Mouse (Mus musculus): ENCODE data around the gene Slc25a10. TPM values are rescaled to one million over a fixed set of nuclear protein-coding genes. Genes with fewer than 3 reads are reported as not detected.

The Slc25a10 gene
- polyA plus RNA-seq, 1 experiment from 2014 or later = 29.3 TPM

- H3K27me3 ChIP-seq = no peaks in the 10 kb centered on the region
- peaks cover 35% of the 10 kb centered on the region for H3K36me3 ChIP-seq
- no peaks in the 10 kb centered on the region for H3K9me3 ChIP-seq
- ATAC-seq (ENCODE audit: low read depth) = peak; percentile 91
- H3K9ac ChIP-seq = peak within 1 kb of the TSS; percentile 98
- H3K4me1 ChIP-seq (replicated peaks) = peaks cover 25% of the 10 kb centered on the region
- peak within 1 kb of the TSS; percentile 97 for H3K4me2 ChIP-seq
- peak within 1 kb of the TSS; percentile 90 for H3K4me3 ChIP-seq
- peak within 1 kb of the TSS; percentile 84 for H3K27ac ChIP-seq (replicated peaks)
- 5% methylated on average over 62 of the region's 62 CpGs for whole genome bisulfite sequencing
Observed at GRCm38 (mm10) chr11:120457772-120458751, 33.6 kb upstream of the Slc25a10 start, which contains the start of the genes Oxld1 and Ccdc137. Gene Oxld1 (minus strand): TSS chr11:120458068. Gene Ccdc137 (plus strand): TSS chr11:120458115.

DNA sequence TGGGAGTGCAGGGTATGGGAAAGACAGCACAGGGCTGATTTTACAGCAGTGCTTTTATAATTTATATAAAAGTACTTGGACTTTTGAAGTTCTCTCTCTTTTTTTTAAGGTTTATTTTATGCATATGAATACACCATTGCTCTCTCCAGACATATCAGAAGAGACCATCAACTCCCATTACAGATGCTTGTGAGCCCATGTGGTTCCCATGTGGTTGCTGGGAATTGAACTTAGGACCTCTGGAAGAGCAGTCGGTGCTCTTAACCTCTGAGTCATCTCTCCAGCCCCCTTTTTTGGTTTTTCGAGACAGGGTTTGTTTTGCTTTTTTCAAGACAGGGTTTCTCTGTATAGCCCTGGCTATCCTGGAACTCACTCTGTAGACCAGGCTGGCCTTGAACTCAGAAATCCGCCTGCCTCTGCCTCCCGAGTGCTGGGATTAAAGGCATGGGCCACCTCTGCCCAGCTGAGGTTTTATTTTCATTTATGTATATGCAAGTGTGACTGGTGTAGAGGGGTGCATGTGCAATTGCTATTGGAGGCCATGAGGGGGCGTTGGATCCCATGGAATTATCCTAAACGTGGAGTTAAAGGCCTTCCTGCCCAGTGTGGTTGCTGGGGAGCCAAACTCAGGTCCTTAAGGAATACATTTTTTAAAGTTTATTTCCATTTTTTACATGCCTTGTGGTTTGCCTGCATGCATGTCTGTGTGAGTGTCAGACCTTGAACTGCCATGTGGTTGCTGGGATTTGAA is 32.6 kb upstream of the Slc25a10 start:
- Histone ChIP-seq H3K4me2 (peak overlapping the region; percentile 97), H3K4me3 (peak overlapping the region; percentile 90), H3K9ac (peak overlapping the region; percentile 98), H3K9me3 (no peaks in the 10 kb centered on the region), H3K27me3 (no peaks in the 10 kb centered on the region), H3K27ac (replicated peaks) (no peak overlapping the region), H3K4me1 (replicated peaks) (peaks cover 25% of the 10 kb centered on the region), H3K36me3 (peaks cover 44% of the 10 kb centered on the region)
- no peak for ATAC-seq (ENCODE audit: low read depth)
- WGBS = 76% methylated on average over 6 of the region's 6 CpGs

DNA sequence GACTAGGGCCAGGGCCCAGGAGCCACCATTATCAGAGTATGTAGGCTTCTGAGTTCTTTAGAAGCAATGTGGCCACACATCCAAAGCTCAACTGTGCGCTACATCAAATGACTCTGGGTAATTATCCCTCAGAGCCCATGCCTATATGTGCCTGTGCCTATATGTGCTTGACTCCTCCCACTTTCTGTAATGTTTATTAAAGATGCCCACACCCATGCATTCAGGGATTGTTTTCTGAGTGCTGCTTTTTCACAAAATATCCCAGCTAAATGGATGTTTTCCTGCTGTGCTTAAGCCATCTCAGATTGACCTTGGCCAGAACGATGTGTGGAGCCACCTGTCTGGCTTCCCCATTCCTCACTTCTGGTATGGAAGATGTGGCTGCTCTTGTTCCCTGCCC is 28.1 kb upstream of the Slc25a10 start:
- peaks cover 60% of the 10 kb centered on the region for H3K36me3 ChIP-seq
- no peaks in the 10 kb centered on the region for H3K9me3 ChIP-seq
- H3K9ac ChIP-seq = no peak overlapping the region
- WGBS = 89% methylated on average over 2 of the region's 2 CpGs
- no peak overlapping the region for H3K4me3 ChIP-seq
- peaks cover 35% of the 10 kb centered on the region for H3K4me1 ChIP-seq (replicated peaks)
- H3K27me3 ChIP-seq = no peaks in the 10 kb centered on the region
- ATAC-seq (ENCODE audit: low read depth) = no peak
- no peak overlapping the region for H3K4me2 ChIP-seq
- H3K27ac ChIP-seq (replicated peaks) = no peak overlapping the region

DNA sequence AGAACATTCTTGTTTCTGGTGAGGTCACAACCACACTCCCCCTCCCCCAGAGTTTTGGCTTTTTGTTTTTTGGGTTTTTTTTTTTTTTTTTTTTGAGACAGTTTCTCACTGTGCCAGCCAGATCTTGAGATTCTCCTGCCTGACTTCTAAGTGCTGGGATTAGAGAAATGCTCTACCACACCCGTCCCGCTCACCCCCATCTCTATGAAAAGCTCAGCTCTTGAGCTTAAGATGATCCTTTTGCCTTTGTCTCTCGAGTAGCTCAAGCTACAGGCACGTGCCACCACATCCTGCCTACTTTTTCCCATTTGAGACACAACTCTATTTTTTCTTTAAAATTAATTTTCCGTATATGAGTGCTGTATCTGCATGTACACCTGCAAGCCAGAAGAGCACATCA is 27.3 kb upstream of the Slc25a10 start:
- H3K9me3 ChIP-seq = no peaks in the 10 kb centered on the region
- WGBS = 95% methylated on average over 5 of the region's 5 CpGs
- no peak overlapping the region for H3K9ac ChIP-seq
- ATAC-seq (ENCODE audit: low read depth) = no peak
- H3K27ac ChIP-seq (replicated peaks) = no peak overlapping the region
- H3K4me3 ChIP-seq = no peak overlapping the region
- H3K27me3 ChIP-seq = no peaks in the 10 kb centered on the region
- H3K36me3 ChIP-seq = peaks cover 61% of the 10 kb centered on the region
- H3K4me2 ChIP-seq = no peak overlapping the region
- peaks cover 34% of the 10 kb centered on the region for H3K4me1 ChIP-seq (replicated peaks)

- no peaks in the 10 kb centered on the region for H3K9me3 ChIP-seq
- peaks cover 30% of the 10 kb centered on the region for H3K4me1 ChIP-seq (replicated peaks)
- no peak overlapping the region for H3K27ac ChIP-seq (replicated peaks)
- no peaks in the 10 kb centered on the region for H3K27me3 ChIP-seq
- H3K4me3 ChIP-seq = peak overlapping the region; percentile 86; the same call in 1 of the 2 replicates
- H3K4me2 ChIP-seq = peak overlapping the region; percentile 98
- WGBS = 93% methylated on average over 4 of the region's 4 CpGs
- H3K9ac ChIP-seq = no peak overlapping the region
- H3K36me3 ChIP-seq = peaks cover 65% of the 10 kb centered on the region
- ATAC-seq (ENCODE audit: low read depth) = no peak
Observed at GRCm38 (mm10) chr11:120465521-120465920, 26.1 kb upstream of the Slc25a10 start.

GRCm38 (mm10) chr11:120467051-120467735 is 24.4 kb upstream of the Slc25a10 start, which contains the start of gene Arl16:
Gene Arl16 (minus strand): TSS chr11:120467607.
- WGBS = under 1% methylated on average over 54 of the region's 54 CpGs
- peak; percentile 100 for ATAC-seq (ENCODE audit: low read depth)
- peaks cover 30% of the 10 kb centered on the region for H3K4me1 ChIP-seq (replicated peaks)
- peak within 1 kb of the TSS; percentile 94 for H3K9ac ChIP-seq
- peak within 1 kb of the TSS; percentile 90 for H3K27ac ChIP-seq (replicated peaks)
- H3K27me3 ChIP-seq = no peaks in the 10 kb centered on the region
- H3K4me2 ChIP-seq = peak within 1 kb of the TSS; percentile 98
- H3K9me3 ChIP-seq = no peaks in the 10 kb centered on the region
- peak within 1 kb of the TSS; percentile 86 for H3K4me3 ChIP-seq
- peaks cover 65% of the 10 kb centered on the region for H3K36me3 ChIP-seq

GRCm38 (mm10) chr11:120467736-120468092 is 23.9 kb upstream of the Slc25a10 start:
- Histone ChIP-seq H3K4me1 (replicated peaks) (peaks cover 30% of the 10 kb centered on the region), H3K9ac (peak overlapping the region; percentile 87), H3K4me2 (peak overlapping the region; percentile 91), H3K9me3 (no peaks in the 10 kb centered on the region), H3K4me3 (peak overlapping the region; percentile 86), H3K27ac (replicated peaks) (0 out of 2 replicates have a peak overlapping the region, but pooled peaks have one; percentile 20), H3K27me3 (no peaks in the 10 kb centered on the region), H3K36me3 (peaks cover 65% of the 10 kb centered on the region)
- peak; percentile 65 for ATAC-seq (ENCODE audit: low read depth)
- 1% methylated on average over 33 of the region's 33 CpGs for WGBS

DNA sequence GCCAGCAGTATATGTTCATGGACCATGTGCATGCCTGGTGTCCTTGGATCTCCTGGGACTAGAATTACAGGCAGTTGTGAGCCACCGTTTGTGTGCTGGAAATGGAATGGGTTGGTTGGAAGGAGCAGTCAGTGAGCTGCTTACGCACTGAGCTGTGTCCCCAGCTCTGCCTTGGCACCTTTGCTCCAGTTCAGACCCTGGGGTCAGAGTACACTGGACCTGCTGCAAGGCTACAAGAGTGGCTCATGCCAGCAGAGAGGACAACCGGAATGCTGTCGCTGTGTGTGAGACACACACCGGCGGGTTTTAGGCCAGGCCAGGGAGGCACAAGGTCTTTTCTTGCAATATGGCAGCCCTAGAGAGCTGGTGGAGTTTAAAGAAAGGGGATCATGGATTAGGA is 19.6 kb upstream of the Slc25a10 start:
- Histone ChIP-seq H3K9ac (no peak overlapping the region), H3K4me2 (no peak overlapping the region), H3K36me3 (peaks cover 80% of the 10 kb centered on the region), H3K27me3 (no peaks in the 10 kb centered on the region), H3K4me1 (replicated peaks) (peaks cover 15% of the 10 kb centered on the region), H3K27ac (replicated peaks) (no peak overlapping the region), H3K4me3 (no peak overlapping the region), H3K9me3 (no peaks in the 10 kb centered on the region)
- no peak for ATAC-seq (ENCODE audit: low read depth)
- WGBS = 91% methylated on average over 6 of the region's 6 CpGs

GRCm38 (mm10) chr11:120483448-120483934 is 8.1 kb upstream of the Slc25a10 start:
- WGBS = 85% methylated on average over 7 of the region's 7 CpGs
- H3K36me3 ChIP-seq = peaks cover 78% of the 10 kb centered on the region

GRCm38 (mm10) chr11:120484265-120484981 is 7.2 kb upstream of the Slc25a10 start, which contains the start of gene Mrpl12:
Gene Mrpl12 (plus strand): TSS chr11:120484613.
- Histone ChIP-seq H3K9me3 (no peaks in the 10 kb centered on the region), H3K4me3 (peak within 1 kb of the TSS; percentile 97)
- WGBS = under 1% methylated on average over 60 of the region's 60 CpGs

More at GRCm38 (mm10) chr11:120483448-120483934, 8.1 kb upstream of the Slc25a10 start:
- no peaks in the 10 kb centered on the region for H3K9me3 ChIP-seq
- H3K4me3 ChIP-seq = 0 out of 2 replicates have a peak overlapping the region, but pooled peaks have one; percentile 97
- H3K27ac ChIP-seq (replicated peaks) = peak overlapping the region; percentile 91; the same call in 1 of the 2 replicates
- H3K9ac ChIP-seq = peak overlapping the region; percentile 87
- peak overlapping the region; percentile 97 for H3K4me2 ChIP-seq
- H3K4me1 ChIP-seq (replicated peaks) = peaks cover 21% of the 10 kb centered on the region
- 0 out of 2 replicates have a peak, but pooled peaks have one; percentile 11 for ATAC-seq (ENCODE audit: low read depth)
- no peaks in the 10 kb centered on the region for H3K27me3 ChIP-seq

More at GRCm38 (mm10) chr11:120484265-120484981, 7.2 kb upstream of the Slc25a10 start, which contains the start of gene Mrpl12:
- ATAC-seq (ENCODE audit: low read depth) = peak; percentile 94
- Histone ChIP-seq H3K27ac (replicated peaks) (peak within 1 kb of the TSS; percentile 91), H3K4me1 (replicated peaks) (peaks cover 22% of the 10 kb centered on the region), H3K27me3 (no peaks in the 10 kb centered on the region), H3K36me3 (peaks cover 74% of the 10 kb centered on the region), H3K9ac (peak within 1 kb of the TSS; percentile 87), H3K4me2 (peak within 1 kb of the TSS; percentile 97)
